In genomic region chr10:82778791-82779549, GRCm38 (mm10) we compare ENCODE assay signal across 25 mouse cellular contexts. TPM values are rescaled to one million over a fixed set of nuclear protein-coding genes. Genes with fewer than 3 reads are reported as not detected.
DNase-seq lines count a peak whose midpoint lies in the region; ATAC-seq and TF ChIP-seq lines count a peak whose summit lies in the region.
"Had no signal": no experiment of that assay in that cellular context is flagged by ENCODE, and none has a peak within 500 bp of the region (broad histone marks: within the 10 kb centered on the region; RNA-seq: fewer than 3 reads in every experiment).

No protein-coding gene starts in this region.

- no peaks in the 10 kb centered on the region for H3K36me3 ChIP-seq in liver, adult 2 months (ENCODE audit: control insufficient read depth, insufficient read depth, low read length)
- no peaks in the 10 kb centered on the region for H3K36me3 ChIP-seq in liver, embryonic 12.5 days
- H3K36me3 ChIP-seq: forebrain, embryonic 15.5 days; heart, embryonic 12.5 days; limb, embryonic 10.5 days; midbrain, embryonic 15.5 days; neural tube, embryonic 12.5 days had no signal

- 54% methylated on average over 8 of the region's 8 CpGs for WGBS in liver, adult 2 months
- 75% methylated on average over 8 of the region's 8 CpGs for WGBS in liver, embryonic 12.5 days (ENCODE audit: insufficient replicate concordance)

- no peaks in the 10 kb centered on the region for H3K79me2 ChIP-seq in liver, adult 2 months (ENCODE audit: control insufficient read depth, insufficient read depth, low read length)

- H3K27ac ChIP-seq in liver, adult 2 months (replicated peaks; ENCODE audit: insufficient read depth, low read depth, low read length) = peak overlapping the region; percentile 60
- no peak overlapping the region for H3K27ac ChIP-seq in liver, embryonic 12.5 days
- H3K27ac ChIP-seq: forebrain, embryonic 15.5 days; hindbrain, postnatal 0 days; midbrain, embryonic 15.5 days; neural tube, embryonic 12.5 days had no signal

- H3K4me2 ChIP-seq in liver, embryonic 12.5 days = no peak overlapping the region
- H3K4me2 ChIP-seq: forebrain, embryonic 15.5 days; lung, embryonic 14.5 days; midbrain, embryonic 15.5 days; neural tube, embryonic 12.5 days had no signal

- ATAC-seq in liver, embryonic 12.5 days = no peak
- peak; percentile 47 for ATAC-seq in CD4-positive, CD25-positive, alpha-beta regulatory T cell, adult 4 months
- no peak for ATAC-seq in megakaryocyte-erythroid progenitor cell, adult 5-6 weeks (replicated peaks; ENCODE audit: low FRiP score, low TSS enrichment, poor library complexity, severe bottlenecking)
- ATAC-seq: forebrain, embryonic 15.5 days; hindbrain, postnatal 0 days; midbrain, embryonic 15.5 days had no signal

- H3K4me1 ChIP-seq in liver, adult 2 months (ENCODE audit: control insufficient read depth, insufficient read depth, low read length) = peaks cover 14% of the 10 kb centered on the region
- peaks cover 54% of the 10 kb centered on the region for H3K4me1 ChIP-seq in liver, embryonic 12.5 days
- H3K4me1 ChIP-seq: forebrain, embryonic 15.5 days; neural tube, embryonic 12.5 days had no signal

- no peak overlapping the region for H3K9ac ChIP-seq in liver, adult 2 months (ENCODE audit: low read depth, low read length)
- no peak overlapping the region for H3K9ac ChIP-seq in liver, embryonic 12.5 days
- H3K9ac ChIP-seq: forebrain, embryonic 15.5 days; heart, embryonic 12.5 days; lung, embryonic 14.5 days; midbrain, embryonic 15.5 days; neural tube, embryonic 12.5 days had no signal

- TF ChIP-seq POLR2A in liver, adult 2 months (IDR thresholded peaks at IDR 0.05; ENCODE audit: extremely low read depth, insufficient read depth, low read length) = no peak

- no peaks in the 10 kb centered on the region for H3K9me3 ChIP-seq in liver, embryonic 12.5 days (replicated peaks)
- H3K9me3 ChIP-seq: forebrain, embryonic 15.5 days; heart, embryonic 12.5 days; limb, embryonic 10.5 days; midbrain, embryonic 15.5 days; neural tube, embryonic 12.5 days had no signal

- no peaks in the 10 kb centered on the region for H3K27me3 ChIP-seq in liver, adult 2 months (ENCODE audit: control insufficient read depth, insufficient read depth, low read length)
- peaks cover 17% of the 10 kb centered on the region for H3K27me3 ChIP-seq in liver, embryonic 12.5 days (replicated peaks)
- H3K27me3 ChIP-seq: forebrain, embryonic 15.5 days; midbrain, embryonic 15.5 days; neural tube, embryonic 12.5 days had no signal

- no peak for TF ChIP-seq CTCF in liver, adult 2 months (IDR thresholded peaks at IDR 0.05; ENCODE audit: low read depth, low read length)

- H3K4me3 ChIP-seq in liver, adult 2 months (ENCODE audit: insufficient read depth, low read depth, low read length) = no peak overlapping the region
- H3K4me3 ChIP-seq in liver, embryonic 12.5 days = no peak overlapping the region
- H3K4me3 ChIP-seq: forebrain, embryonic 15.5 days; heart, embryonic 12.5 days; limb, embryonic 10.5 days; midbrain, embryonic 15.5 days; neural tube, embryonic 12.5 days had no signal

- no peak for DNase-seq in liver, adult 2 months (ENCODE audit: extremely low read depth, low read depth, low spot score)
- DNase-seq in R1 (ENCODE audit: low read depth, low spot score) = peak; percentile 90
- DNase-seq in induced T-regulatory cell, adult 2 months (ENCODE audit: low read depth) = peak; percentile 73
- DNase-seq in urinary bladder, postnatal 4 days (ENCODE audit: low spot score in 2 of 2) = no peak
- no peak for DNase-seq in layer of hippocampus, postnatal 10 days (ENCODE audit: low spot score in 2 of 2)
- DNase-seq: adrenal gland, postnatal 36 days; cerebellum, adult 11 months; cerebellum, adult 9-11 months; gastrocnemius, postnatal 14 days; heart, adult 18-20 months; heart, postnatal 10 days; kidney, adult 11 months; kidney, postnatal 4 days; liver; lung, embryonic 14.5 days; retina, postnatal 1 day had no signal

RNA-seq across cellular contexts. Expression of gene Nfyb, which starts 15.0 kb away (rescaled TPM):
- total RNA-seq in liver, adult 2 months (2014; rRNA removed) = 30.8 and 34.8 TPM in 2 replicates
- 29.0 and 30.2 TPM in 2 replicates for polyA plus RNA-seq in liver, adult 2 months (2012; rRNA removed)
- 39.4 and 40.4 TPM in 2 replicates for polyA plus RNA-seq in liver, embryonic 12.5 days (2016; fragmentation: Nextera tagmentation; extraction: Ambion mirVana)
- 10 to 100 TPM; 72.3 to 84.2 TPM for polyA plus RNA-seq in CD4-positive, CD25-positive, alpha-beta regulatory T cell, adult 4 months (2017; shearing (Covaris generic))
- 41.2 and 50.7 TPM in 2 replicates for total RNA-seq in megakaryocyte-erythroid progenitor cell, adult 5-6 weeks (2014; fragmentation: Nextera tagmentation)
- 84.3 and 108 TPM in 2 replicates for total RNA-seq in megakaryocyte-erythroid progenitor cell, adult 5-6 weeks (2017)
- total RNA-seq in layer of hippocampus, postnatal 10 days (2021) = 10 to 100 TPM; 64.2 to 68.3 TPM

RNA-seq across cellular contexts. Expression of gene Txnrd1, which starts 54.8 kb away (rescaled TPM):
- total RNA-seq in liver, adult 2 months (2014; rRNA removed) = 71.2 and 83.2 TPM in 2 replicates
- 50.4 and 51.9 TPM in 2 replicates for polyA plus RNA-seq in liver, adult 2 months (2012; rRNA removed)
- polyA plus RNA-seq in liver, embryonic 12.5 days (2016; fragmentation: Nextera tagmentation; extraction: Ambion mirVana) = 106 and 108 TPM in 2 replicates
- polyA plus RNA-seq in CD4-positive, CD25-positive, alpha-beta regulatory T cell, adult 4 months (2017; shearing (Covaris generic)) = 10 to 100 TPM; 17.5 to 20.6 TPM
- 49.0 and 54.4 TPM in 2 replicates for total RNA-seq in megakaryocyte-erythroid progenitor cell, adult 5-6 weeks (2014; fragmentation: Nextera tagmentation)
- 88.2 and 94.7 TPM in 2 replicates for total RNA-seq in megakaryocyte-erythroid progenitor cell, adult 5-6 weeks (2017)
- total RNA-seq in layer of hippocampus, postnatal 10 days (2021) = 10 to 100 TPM; 74.1 to 77.4 TPM

Comparison
In these comparisons a context has a peak if more than half of its experiments do, and no peak if none do; other contexts are left out.
1. DNase-seq: peak in R1 (single experiment) and induced T-regulatory cell, adult 2 months (single experiment); none in liver, adult 2 months (single experiment), urinary bladder, postnatal 4 days (0 of 2) and layer of hippocampus, postnatal 10 days (0 of 2).